Mouse (Mus musculus): ENCODE results near the gene Gm2163. TPM values are rescaled to one million over a fixed set of nuclear protein-coding genes. Genes with fewer than 3 reads are reported as not detected.
"Not testable (repeated sequence)": the region's sequence is repeated elsewhere in the genome, so short reads cannot be mapped to it uniquely, and the experiment has no call there.

Gm2163 gene
- total RNA-seq (2021): not detected
- long read RNA-seq, experiment 1: 0 reads
- long read RNA-seq, experiment 2, partial matches to known transcripts: 0 of 1 reads
- long read RNA-seq, experiment 2, other reads (novel, unspliced or antisense): 1 of 1 reads

- intact Hi-C loops (cut with DNase I); DNase-seq: not testable (repeated sequence)
Measured at GRCm38 (mm10) chr4:42466452-42466851, at the start of gene Gm2163. Gene Gm2163 (plus strand): TSS chr4:42466752.

- intact Hi-C loops (cut with DNase I); DNase-seq: not testable (repeated sequence)
Measured at GRCm38 (mm10) chr4:42439078-42439477, 27.5 kb upstream of the Gm2163 start, which contains the start of gene Gm21586. Gene Gm21586 (plus strand): TSS chr4:42439378.

GRCm38 (mm10) chr4:42528075-42528474 is 61.5 kb downstream of the Gm2163 start, which contains the start of gene Fam205a2:
Gene Fam205a2 (minus strand): TSS chr4:42528175.
- intact Hi-C loops (cut with DNase I); DNase-seq: not testable (repeated sequence)

- intact Hi-C loops (cut with DNase I); DNase-seq: not testable (repeated sequence)
Measured at GRCm38 (mm10) chr4:42611895-42612294, 145.3 kb downstream of the Gm2163 start, which contains the start of gene Gm10591. Gene Gm10591 (plus strand): TSS chr4:42612195.

GRCm38 (mm10) chr4:42629419-42629818 is 162.9 kb downstream of the Gm2163 start, which contains the start of gene Gm2564:
Gene Gm2564 (plus strand): TSS chr4:42629719.
- not testable (repeated sequence) for DNase-seq

More at GRCm38 (mm10) chr4:42629419-42629818, 162.9 kb downstream of the Gm2163 start, which contains the start of gene Gm2564:
- intact Hi-C loops (cut with DNase I): not testable (repeated sequence)

Other genes with a start within 250 kb of the Gm2163 start
- under 1 TPM; 0.74 to 0.92 TPM for gene Gm10600, start 226.1 kb upstream of the Gm2163 start, total RNA-seq (2021)
- not detected for gene Ccl21b, start 211.0 kb upstream of the Gm2163 start, total RNA-seq (2021)
- not detected for gene Gm21953, start 172.5 kb upstream of the Gm2163 start, total RNA-seq (2021)
- not detected for gene Fam205a3, start 148.4 kb upstream of the Gm2163 start, total RNA-seq (2021)
- not detected for gene Gm21586, start 27.4 kb upstream of the Gm2163 start, total RNA-seq (2021)
- not detected for gene Fam205a2, start 61.4 kb downstream of the Gm2163 start, total RNA-seq (2021)
- gene Gm10591, start 145.4 kb downstream of the Gm2163 start, total RNA-seq (2021): not detected
- 1 to 10 TPM; 2.7 to 4.3 TPM for gene Gm2564, start 163.0 kb downstream of the Gm2163 start, total RNA-seq (2021)
- not detected for gene Ccl27b, start 188.5 kb downstream of the Gm2163 start, total RNA-seq (2021)
- under 1 TPM; 0.23 to 0.25 TPM for gene Il11ra2, start 195.1 kb downstream of the Gm2163 start, total RNA-seq (2021)